Mouse (Mus musculus) G1E (cell line): ENCODE results near the gene Hoxa13. TPM values are rescaled to one million over a fixed set of nuclear protein-coding genes. Genes with fewer than 3 reads are reported as not detected.

ENCODE experiments used
- ATAC-seq: 2 replicates; pipeline ENCODE4 v1.8.0; 2016; ENCODE audit warnings: mild to moderate bottlenecking; ENCODE audit not compliant: insufficient number of reproducible peaks, poor library complexity, low FRiP score, severe bottlenecking; ENCODE audit errors: extremely low read depth
- DNase-seq: peaks from one replicate; pipeline ENCODE4 v3.0.0; 2012; ENCODE audit warnings: low spot score
- H3K27me3 ChIP-seq: 2 replicates; pipeline ENCODE4 v1.6.1; 2012; ENCODE audit warnings: mild to moderate bottlenecking, low read length, inconsistent platforms; ENCODE audit not compliant: insufficient read depth
- H3K36me3 ChIP-seq: replicated peaks from 2 replicates; pipeline ENCODE3; 2012; ENCODE audit warnings: mild to moderate bottlenecking, inconsistent platforms
- H3K4me1 ChIP-seq: 2 replicates; pipeline ENCODE4 v1.6.1; 2012; ENCODE audit warnings: low read depth, low read length, inconsistent platforms, mixed read lengths; ENCODE audit not compliant: insufficient read depth
- H3K4me3 ChIP-seq: 2 replicates; pipeline ENCODE4 v1.5.1; 2012; ENCODE audit warnings: low read depth, mild to moderate bottlenecking, inconsistent platforms, low read length, moderate library complexity, mixed read lengths
- H3K9me3 ChIP-seq: replicated peaks from 2 replicates; pipeline ENCODE4 v1.6.1; 2012; ENCODE audit warnings: inconsistent platforms
- CTCF ChIP-seq: IDR thresholded peaks from 2 replicates; pipeline ENCODE4 v1.5.1; 2012; ENCODE audit warnings: low read depth, low read length, inconsistent platforms, mixed read lengths
- GATA1 ChIP-seq: IDR thresholded peaks from 2 replicates; pipeline ENCODE4 v1.6.1; 2012; ENCODE audit warnings: borderline replicate concordance, low read length, inconsistent platforms, mixed read lengths
- GATA2 ChIP-seq: IDR thresholded peaks from 2 replicates; pipeline ENCODE4 v1.6.1; 2012; ENCODE audit warnings: low read depth, low read length, inconsistent platforms, borderline replicate concordance
- POLR2AphosphoS5 ChIP-seq: IDR thresholded peaks from 2 replicates; pipeline ENCODE4 v1.6.1; 2012; ENCODE audit warnings: low read depth, low read length, inconsistent platforms; ENCODE audit not compliant: insufficient replicate concordance
- TAL1 ChIP-seq: conservative IDR thresholded peaks from 2 replicates; pipeline ENCODE4 v1.6.1; 2012; ENCODE audit warnings: low read depth, low read length, inconsistent platforms, mixed read lengths
- polyA plus RNA-seq: library from polyadenylated mRNA; stranded (reverse); fragments of >175 nt; gene quantifications from 2 replicates; pipeline ENCODE4 v1.2.3, GENCODE M21; 2012
- total RNA-seq, 2 experiments: library from RNA; stranded (forward) in 1 of 2; stranded (reverse) in 1 of 2; fragments of 200-1000 nt in 1 of 2; fragments of >200 nt in 1 of 2; fragmentation: Nextera tagmentation in 1 of 2; gene quantifications; 2 replicates each; pipeline ENCODE4 v1.2.3; 2014 to 2017

Hoxa13 gene
- total and polyA plus RNA-seq, 3 experiments = not detected

DNA sequence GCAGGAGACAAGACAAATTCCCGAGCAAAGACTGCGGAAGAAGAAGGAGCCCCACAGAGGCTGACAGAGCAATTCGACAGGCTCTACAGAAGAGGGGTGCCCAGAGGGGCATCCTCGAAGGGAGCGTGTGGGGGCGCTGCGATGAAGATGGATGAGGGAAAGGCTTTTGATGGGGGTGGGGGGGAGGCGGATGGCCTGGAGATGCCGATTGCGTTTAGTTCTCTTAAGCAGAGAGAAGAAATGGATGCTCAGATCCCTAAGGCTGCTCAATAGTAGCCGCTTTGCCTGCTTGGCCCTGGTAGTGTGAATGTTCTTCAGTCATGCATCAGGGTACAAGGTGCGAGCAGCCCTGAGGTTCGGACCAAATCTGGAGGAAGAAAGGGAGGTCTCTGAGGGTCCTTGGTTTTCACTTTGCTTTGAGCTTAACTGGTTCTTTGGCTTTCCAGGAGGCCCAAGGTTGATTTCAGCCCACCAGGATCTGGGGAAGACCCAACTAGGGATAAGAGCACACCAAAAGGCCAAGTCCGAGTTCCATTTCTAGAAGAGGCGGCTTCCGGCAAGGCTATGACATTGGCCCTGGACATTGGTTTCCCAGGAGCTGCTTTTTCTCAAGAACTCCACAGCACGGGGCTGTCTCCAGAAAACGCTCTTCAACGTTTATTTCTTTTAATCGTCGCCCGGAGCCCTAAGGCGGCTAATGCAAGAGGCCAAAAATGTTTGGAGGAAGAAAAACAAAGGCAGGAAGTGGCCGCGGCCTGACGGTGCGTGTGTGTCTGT lies 11.9 kb downstream of the Hoxa13 start:
- no peaks in the 10 kb centered on the region for H3K36me3 ChIP-seq
- no peaks in the 10 kb centered on the region for H3K4me1 ChIP-seq
- peaks cover 54% of the 10 kb centered on the region for H3K27me3 ChIP-seq
- DNase-seq (no peak), ATAC-seq (no peak)
- TF ChIP-seq TAL1 = no peak
- no peak for TF ChIP-seq CTCF
- no peak for TF ChIP-seq GATA2
- no peak for TF ChIP-seq POLR2AphosphoS5
- no peak for TF ChIP-seq GATA1
- H3K9me3 ChIP-seq = no peaks in the 10 kb centered on the region
- H3K4me3 ChIP-seq = no peak overlapping the region

DNA sequence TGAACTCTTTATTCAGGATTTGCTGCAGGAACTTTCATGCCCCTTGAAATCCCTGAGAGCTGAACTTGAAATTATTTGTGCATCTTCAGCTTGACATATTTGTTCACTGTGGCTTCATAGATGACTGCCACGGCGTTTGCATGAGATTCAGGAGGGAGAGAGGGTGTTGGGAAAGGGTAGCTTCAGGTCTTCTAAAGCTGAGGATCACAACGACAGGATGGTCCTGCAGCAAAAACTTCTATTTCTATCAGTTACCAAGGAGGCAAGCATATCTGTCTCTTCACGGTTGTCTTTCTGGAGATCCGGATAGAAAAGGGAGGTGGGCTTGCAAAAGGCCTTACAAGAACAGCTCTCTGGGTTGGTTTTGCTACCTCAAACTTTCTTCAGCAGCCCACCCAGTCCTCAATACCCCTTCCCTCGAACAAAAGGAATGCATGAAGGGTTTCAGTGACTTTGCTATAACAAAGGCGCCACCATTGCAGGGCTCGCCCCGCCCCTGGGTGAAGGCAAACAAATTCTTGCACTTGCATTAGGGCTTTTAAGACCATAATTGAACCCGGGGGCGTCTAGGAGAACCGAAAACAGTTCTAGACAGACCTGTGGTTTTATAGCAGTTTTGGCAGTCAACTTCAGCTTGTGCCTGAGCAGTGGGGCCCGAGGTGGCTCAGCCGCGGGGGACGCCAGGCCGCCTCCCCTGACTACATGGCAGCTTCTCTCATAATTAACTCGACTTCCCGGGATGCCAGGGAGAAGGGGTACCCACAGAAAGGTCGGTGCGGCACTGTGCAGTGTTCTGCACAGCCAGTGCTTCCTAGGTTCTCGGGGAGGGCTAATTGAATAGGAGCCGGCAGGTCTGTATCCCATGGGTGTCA lies 12.7 kb downstream of the Hoxa13 start:
- DNase-seq (no peak), ATAC-seq (no peak)
- Histone ChIP-seq H3K4me1 (no peaks in the 10 kb centered on the region), H3K27me3 (peaks cover 51% of the 10 kb centered on the region), H3K9me3 (no peaks in the 10 kb centered on the region), H3K4me3 (no peak overlapping the region), H3K36me3 (no peaks in the 10 kb centered on the region)
- no peak for TF ChIP-seq GATA2
- no peak for TF ChIP-seq POLR2AphosphoS5
- TF ChIP-seq TAL1 = no peak
- no peak for TF ChIP-seq GATA1
- TF ChIP-seq CTCF = no peak

GRCm38 (mm10) chr6:52246916-52247315 lies 13.8 kb downstream of the Hoxa13 start:
- Histone ChIP-seq H3K36me3 (no peaks in the 10 kb centered on the region), H3K4me3 (no peak overlapping the region), H3K27me3 (peaks cover 45% of the 10 kb centered on the region), H3K4me1 (no peaks in the 10 kb centered on the region), H3K9me3 (no peaks in the 10 kb centered on the region)
- ATAC-seq = no peak
- TF ChIP-seq CTCF = no peak
- no peak for TF ChIP-seq POLR2AphosphoS5
- TF ChIP-seq TAL1 = no peak
- no peak for TF ChIP-seq GATA2
- no peak for TF ChIP-seq GATA1
- no peak for DNase-seq

DNA sequence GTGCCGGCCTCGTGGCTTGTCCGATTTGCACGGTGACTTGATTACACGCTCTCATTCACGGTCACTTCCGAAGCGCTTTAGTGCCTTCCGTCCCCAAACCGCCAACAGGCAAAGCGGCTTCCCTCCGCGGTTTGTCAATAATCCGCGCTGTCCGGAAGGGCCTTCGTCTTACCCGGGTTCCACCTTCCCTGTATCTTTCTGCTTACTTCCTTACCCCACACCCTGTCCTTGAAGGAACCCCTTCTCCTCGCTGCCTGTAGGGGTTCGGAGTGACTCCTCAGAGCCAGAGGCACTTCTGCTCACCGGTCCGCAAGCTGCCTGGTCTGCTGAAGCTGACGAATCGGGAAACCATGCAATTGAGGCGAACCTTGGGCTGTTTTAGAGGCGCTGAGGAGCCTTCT lies 14.3 kb downstream of the Hoxa13 start:
- no peak for ATAC-seq
- H3K27me3 ChIP-seq = peaks cover 45% of the 10 kb centered on the region
- no peaks in the 10 kb centered on the region for H3K4me1 ChIP-seq
- no peak for TF ChIP-seq TAL1
- TF ChIP-seq GATA2 = no peak
- TF ChIP-seq POLR2AphosphoS5 = no peak
- TF ChIP-seq GATA1 = no peak
- TF ChIP-seq CTCF = no peak
- H3K36me3 ChIP-seq = no peaks in the 10 kb centered on the region
- no peaks in the 10 kb centered on the region for H3K9me3 ChIP-seq
- DNase-seq = no peak
- no peak overlapping the region for H3K4me3 ChIP-seq

GRCm38 (mm10) chr6:52245757-52246142 lies 14.9 kb downstream of the Hoxa13 start, which contains the start of gene Hoxa11:
TSS of gene Hoxa11 (minus strand) at chr6:52245810.
- no peak for TF ChIP-seq CTCF
- no peak for TF ChIP-seq TAL1
- Histone ChIP-seq H3K4me1 (no peaks in the 10 kb centered on the region), H3K36me3 (no peaks in the 10 kb centered on the region), H3K27me3 (peaks cover 43% of the 10 kb centered on the region), H3K9me3 (no peaks in the 10 kb centered on the region), H3K4me3 (no peak within 1 kb of the TSS)
- DNase-seq (no peak), ATAC-seq (no peak)

- no peak for TF ChIP-seq GATA2
- TF ChIP-seq GATA1 = no peak
- no peak for TF ChIP-seq TAL1
- no peak for TF ChIP-seq CTCF
- TF ChIP-seq POLR2AphosphoS5 = no peak
- Histone ChIP-seq H3K9me3 (no peaks in the 10 kb centered on the region), H3K4me1 (no peaks in the 10 kb centered on the region), H3K27me3 (peaks cover 46% of the 10 kb centered on the region), H3K36me3 (no peaks in the 10 kb centered on the region), H3K4me3 (no peak overlapping the region)
- DNase-seq (no peak), ATAC-seq (no peak)
Observed at GRCm38 (mm10) chr6:52245040-52245756, 15.5 kb downstream of the Hoxa13 start.
